Mouse (Mus musculus) embryonic fibroblast, embryonic 13.5 days (primary cell): ENCODE data around the gene Prpf39.

Source experiments
- CTCF ChIP-seq: IDR thresholded peaks from 2 replicates; pipeline ENCODE4 v1.5.1; 2011; ENCODE audit warnings: mild to moderate bottlenecking, control low read depth, low read length, moderate library complexity, borderline replicate concordance; ENCODE audit not compliant: insufficient read depth
- POLR2A ChIP-seq: IDR thresholded peaks from 2 replicates; pipeline ENCODE4 v1.6.1; 2011; ENCODE audit warnings: low read depth, mild to moderate bottlenecking, control low read depth, low read length, moderate library complexity

GRCm38 (mm10) chr12:65108746-65109145 lies 72.6 kb downstream of the Prpf39 start:
- TF ChIP-seq POLR2A, result no peak
- TF ChIP-seq CTCF, result no peak
